In genomic region chr11:28695031-28695430, GRCm38 (mm10) we compare ENCODE assay signal across 15 mouse cellular contexts.
"Had no signal": no experiment of that assay in that cellular context is flagged by ENCODE, and none has a peak within 500 bp of the region (broad histone marks: within the 10 kb centered on the region; RNA-seq: fewer than 3 reads in every experiment).

No protein-coding gene starts in this region.

- H3K4me2 ChIP-seq: lung, embryonic 14.5 days; midbrain, embryonic 11.5 days; midbrain, embryonic 15.5 days; neural tube, embryonic 12.5 days had no signal

- ATAC-seq: intestine, postnatal 0 days; midbrain, embryonic 15.5 days had no signal

- H3K9ac ChIP-seq: lung, embryonic 14.5 days; midbrain, embryonic 15.5 days; neural tube, embryonic 12.5 days had no signal

- H3K27me3 ChIP-seq: megakaryocyte, embryonic 14.5 days; midbrain, embryonic 15.5 days; neural tube, embryonic 12.5 days had no signal

- H3K4me3 ChIP-seq: left cerebral cortex, adult 2 months; limb, embryonic 10.5 days; megakaryocyte, embryonic 14.5 days; midbrain, embryonic 15.5 days; neural tube, embryonic 12.5 days had no signal

- H3K27ac ChIP-seq: kidney, postnatal 0 days; left cerebral cortex, adult 2 months; limb, embryonic 10.5 days; midbrain, embryonic 15.5 days; neural tube, embryonic 12.5 days had no signal

- DNase-seq: kidney, adult 9 months; lung, embryonic 14.5 days; lung, postnatal 10 days; lung, postnatal 4 days; right cerebral cortex, postnatal 4 days; spleen, adult 18-20 months; thymus, postnatal 36 days had no signal

- H3K36me3 ChIP-seq: limb, embryonic 10.5 days; midbrain, embryonic 15.5 days; neural tube, embryonic 12.5 days had no signal

- H3K9me3 ChIP-seq: limb, embryonic 10.5 days; megakaryocyte, embryonic 14.5 days; midbrain, embryonic 15.5 days; neural tube, embryonic 12.5 days had no signal

- H3K4me1 ChIP-seq: megakaryocyte, embryonic 14.5 days had no signal
